Mouse (Mus musculus) forebrain, postnatal 0 days (tissue): ENCODE data around the gene Rac1. TPM values are rescaled to one million over a fixed set of nuclear protein-coding genes. Genes with fewer than 3 reads are reported as not detected.
A peak's percentile ranks its signal among the peaks of the same experiment; 100 is the strongest.

Experiments
- ATAC-seq: fragments of 200-750 bp; cut with Nextera tagmentation; 2 replicates; pipeline ENCODE4 v1.8.0; 2017; ENCODE audit warnings: mild to moderate bottlenecking, moderate library complexity
- DNase-seq: peaks from one replicate; pipeline ENCODE4 v3.0.0-alpha.2; 2015
- H3K27ac ChIP-seq: fragments of 300-500 bp; sonication (generic); 2 replicates; pipeline ENCODE4 v1.5.1; 2014; ENCODE audit warnings: low read depth, mild to moderate bottlenecking, antibody characterized with exemption, low read length, moderate library complexity, mixed read lengths
- H3K27me3 ChIP-seq: fragments of 300-500 bp; sonication (generic); 2 replicates; pipeline ENCODE4 v1.6.1; 2014; ENCODE audit warnings: mild to moderate bottlenecking, low read length, mixed read lengths; ENCODE audit not compliant: insufficient read depth
- H3K36me3 ChIP-seq: fragments of 300-500 bp; sonication (generic); 2 replicates; pipeline ENCODE4 v1.6.1; 2014; ENCODE audit warnings: mild to moderate bottlenecking, moderate library complexity; ENCODE audit not compliant: insufficient read depth
- H3K4me1 ChIP-seq: fragments of 300-500 bp; sonication (generic); 2 replicates; pipeline ENCODE4 v1.6.1; 2014; ENCODE audit warnings: antibody characterized with exemption; ENCODE audit not compliant: insufficient read depth
- H3K4me2 ChIP-seq: fragments of 300-500 bp; sonication (generic); 2 replicates; pipeline ENCODE4 v1.6.1; 2014; ENCODE audit warnings: low read depth, mild to moderate bottlenecking, moderate library complexity
- H3K4me3 ChIP-seq: fragments of 300-500 bp; sonication (generic); 2 replicates; pipeline ENCODE4 v1.5.1; 2014; ENCODE audit warnings: low read depth, low read length, mixed read lengths
- H3K9ac ChIP-seq: fragments of 300-500 bp; sonication (generic); 2 replicates; pipeline ENCODE4 v1.6.1; 2014; ENCODE audit warnings: mild to moderate bottlenecking
- H3K9me3 ChIP-seq: fragments of 300-500 bp; sonication (generic); 2 replicates; pipeline ENCODE4 v1.6.1; 2016; ENCODE audit warnings: low read length
- CTCF ChIP-seq: sonication (generic); IDR thresholded peaks from 2 replicates; pipeline ENCODE4 v1.5.1; 2016; ENCODE audit warnings: antibody characterized with exemption, control low read depth, low read depth
- WGBS: fragments of 180-500 bp; shearing (Covaris S2); extraction: QIAGEN DNeasy Blood & Tissue Kit; methylation state at CpG from one replicate; pipeline ENCODE4 v1.1.7; 2014; 5-methylcytosine and 5-hydroxymethylcytosine counted together
- polyA plus RNA-seq: library from polyadenylated mRNA; unstranded; fragments of >200 nt; fragmentation: Nextera tagmentation; extraction: Ambion mirVana; gene quantifications from 2 replicates; pipeline ENCODE4 v1.2.1, GENCODE M21; 2015
- total RNA-seq: library from RNA; depleted of rRNA; stranded (reverse); fragments of >200 nt; gene quantifications from 2 replicates; pipeline ENCODE4 v1.2.3, GENCODE M21; 2014

The Rac1 gene
- total and polyA plus RNA-seq, 2 experiments from 2014 or later: 197 to 501 TPM

- Histone ChIP-seq H3K9ac (no peak overlapping the region), H3K4me2 (no peak overlapping the region), H3K27ac (no peak overlapping the region), H3K36me3 (peaks cover 48% of the 10 kb centered on the region), H3K4me1 (no peaks in the 10 kb centered on the region), H3K9me3 (no peaks in the 10 kb centered on the region), H3K27me3 (no peaks in the 10 kb centered on the region), H3K4me3 (no peak overlapping the region)
- ATAC-seq (no peak), DNase-seq (no peak)
- 94% methylated on average over 5 of the region's 5 CpGs for WGBS
- no peak for TF ChIP-seq CTCF
Observed at GRCm38 (mm10) chr5:143514878-143515277, 13.0 kb downstream of the Rac1 start.

GRCm38 (mm10) chr5:143512305-143512704 is 15.5 kb downstream of the Rac1 start:
- Histone ChIP-seq H3K9me3 (no peaks in the 10 kb centered on the region), H3K27ac (no peak overlapping the region), H3K4me1 (no peaks in the 10 kb centered on the region), H3K27me3 (no peaks in the 10 kb centered on the region), H3K9ac (no peak overlapping the region), H3K36me3 (peaks cover 59% of the 10 kb centered on the region), H3K4me3 (no peak overlapping the region), H3K4me2 (no peak overlapping the region)
- TF ChIP-seq CTCF: no peak
- WGBS: 94% methylated on average over 4 of the region's 4 CpGs
- DNase-seq (no peak), ATAC-seq (no peak)

GRCm38 (mm10) chr5:143511577-143511976 is 16.3 kb downstream of the Rac1 start:
- ATAC-seq (no peak), DNase-seq (no peak)
- no peak for TF ChIP-seq CTCF
- Histone ChIP-seq H3K9me3 (no peaks in the 10 kb centered on the region), H3K27me3 (no peaks in the 10 kb centered on the region), H3K27ac (no peak overlapping the region), H3K4me3 (no peak overlapping the region), H3K4me2 (no peak overlapping the region), H3K36me3 (peaks cover 65% of the 10 kb centered on the region), H3K9ac (no peak overlapping the region), H3K4me1 (no peaks in the 10 kb centered on the region)
- WGBS: 87% methylated on average over 4 of the region's 4 CpGs

GRCm38 (mm10) chr5:143509737-143510136 is 18.1 kb downstream of the Rac1 start:
- Histone ChIP-seq H3K9me3 (no peaks in the 10 kb centered on the region), H3K4me1 (no peaks in the 10 kb centered on the region), H3K9ac (no peak overlapping the region), H3K27ac (no peak overlapping the region), H3K4me2 (no peak overlapping the region), H3K36me3 (peaks cover 56% of the 10 kb centered on the region), H3K27me3 (no peaks in the 10 kb centered on the region), H3K4me3 (no peak overlapping the region)
- TF ChIP-seq CTCF: no peak
- ATAC-seq (no peak), DNase-seq (no peak)
- WGBS: 85% methylated on average over 11 of the region's 11 CpGs

GRCm38 (mm10) chr5:143509294-143509693 is 18.5 kb downstream of the Rac1 start:
- TF ChIP-seq CTCF: no peak
- H3K27ac ChIP-seq: no peak overlapping the region
- DNase-seq (no peak), ATAC-seq (no peak)
- no peaks in the 10 kb centered on the region for H3K9me3 ChIP-seq
- H3K27me3 ChIP-seq: no peaks in the 10 kb centered on the region
- H3K4me2 ChIP-seq: no peak overlapping the region
- WGBS: 88% methylated on average over 9 of the region's 9 CpGs
- H3K36me3 ChIP-seq: peaks cover 56% of the 10 kb centered on the region
- H3K4me1 ChIP-seq: no peaks in the 10 kb centered on the region
- H3K9ac ChIP-seq: no peak overlapping the region
- no peak overlapping the region for H3K4me3 ChIP-seq

GRCm38 (mm10) chr5:143505545-143505944 is 22.3 kb downstream of the Rac1 start:
- Histone ChIP-seq H3K4me2 (no peak overlapping the region), H3K9ac (no peak overlapping the region), H3K4me1 (no peaks in the 10 kb centered on the region), H3K27ac (no peak overlapping the region), H3K27me3 (no peaks in the 10 kb centered on the region), H3K4me3 (no peak overlapping the region), H3K36me3 (peaks cover 61% of the 10 kb centered on the region), H3K9me3 (no peaks in the 10 kb centered on the region)
- DNase-seq: no peak
- WGBS: 83% methylated on average over 7 of the region's 7 CpGs
- no peak for ATAC-seq
- TF ChIP-seq CTCF: no peak

- no peak overlapping the region for H3K4me2 ChIP-seq
- ATAC-seq: no peak
- peaks cover 64% of the 10 kb centered on the region for H3K36me3 ChIP-seq
- TF ChIP-seq CTCF: no peak
- H3K27ac ChIP-seq: no peak overlapping the region
- H3K27me3 ChIP-seq: no peaks in the 10 kb centered on the region
- no peak overlapping the region for H3K4me3 ChIP-seq
- no peak for DNase-seq
- H3K9ac ChIP-seq: no peak overlapping the region
- H3K9me3 ChIP-seq: no peaks in the 10 kb centered on the region
- no peaks in the 10 kb centered on the region for H3K4me1 ChIP-seq
- WGBS: 72% methylated on average over 8 of the region's 8 CpGs
Observed at GRCm38 (mm10) chr5:143505056-143505455, 22.8 kb downstream of the Rac1 start.

GRCm38 (mm10) chr5:143504453-143504852 is 23.4 kb downstream of the Rac1 start:
- peak; percentile 39 for DNase-seq
- WGBS: 68% methylated on average over 3 of the region's 3 CpGs
- H3K36me3 ChIP-seq: peaks cover 65% of the 10 kb centered on the region

More at GRCm38 (mm10) chr5:143504453-143504852, 23.4 kb downstream of the Rac1 start:
- ATAC-seq: peak; percentile 58; the same call in 1 of the 2 replicates
- no peaks in the 10 kb centered on the region for H3K9me3 ChIP-seq
- H3K27me3 ChIP-seq: no peaks in the 10 kb centered on the region
- TF ChIP-seq CTCF: peak; percentile 65
- no peak overlapping the region for H3K9ac ChIP-seq
- no peak overlapping the region for H3K27ac ChIP-seq
- no peak overlapping the region for H3K4me2 ChIP-seq
- no peaks in the 10 kb centered on the region for H3K4me1 ChIP-seq
- H3K4me3 ChIP-seq: no peak overlapping the region
